Mouse (Mus musculus): ENCODE measurements around the gene Mrpl47.
"Not testable (repeated sequence)": the region's sequence is repeated elsewhere in the genome, so short reads cannot be mapped to it uniquely, and the experiment has no call there.

Gene Mrpl47

DNA sequence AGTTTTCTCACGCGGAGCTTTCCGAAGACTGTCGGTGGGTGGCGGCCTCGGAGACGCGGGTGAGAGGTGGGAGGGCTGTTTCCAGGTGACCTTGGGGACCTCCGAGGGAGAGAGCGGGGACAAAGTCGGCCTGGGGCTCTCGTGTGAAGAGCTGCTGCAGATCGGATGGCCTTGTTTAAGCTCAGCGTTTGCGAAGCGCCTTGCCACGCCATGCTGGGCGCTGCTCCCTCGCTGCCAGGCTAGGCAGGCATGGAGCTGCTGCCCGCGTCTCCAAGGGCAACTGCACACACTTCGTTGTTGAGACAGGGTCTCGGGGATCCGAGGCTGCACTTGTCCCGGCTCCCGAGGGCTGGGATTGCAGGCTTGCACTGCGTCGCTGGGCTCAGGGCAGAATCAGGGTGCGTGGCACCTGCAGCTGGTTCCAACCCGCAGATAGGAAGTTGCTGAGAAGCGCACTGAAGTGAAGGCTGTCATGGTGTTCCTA, at the start of gene Mrpl47:
TSS of gene Mrpl47 (minus strand) at position 434 of the 484 bp plus-strand sequence.
- no peak for DNase-seq (ENCODE audit: low read depth)

DNA sequence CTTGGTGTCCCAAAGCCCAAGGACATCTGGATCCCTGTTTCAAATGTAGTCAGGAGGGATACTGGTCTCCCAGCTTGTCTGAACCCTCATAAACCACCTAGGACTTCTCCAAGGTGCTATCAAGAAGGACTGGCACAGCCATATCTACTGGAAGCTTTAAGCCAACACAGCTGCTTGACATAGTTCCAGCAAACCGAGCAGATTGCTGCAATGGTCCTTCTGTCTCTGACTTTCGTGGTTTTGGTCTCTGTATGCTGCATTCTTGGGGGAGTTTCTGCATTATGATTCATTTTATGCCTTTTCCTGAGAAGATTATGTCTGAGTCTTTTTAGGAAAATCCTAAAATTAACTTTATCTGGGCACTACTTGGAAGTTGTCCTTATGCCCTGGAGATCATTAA, 33.4 kb upstream of the Mrpl47 start:
- DNase-seq (ENCODE audit: low read depth) = peak; percentile 66

DNA sequence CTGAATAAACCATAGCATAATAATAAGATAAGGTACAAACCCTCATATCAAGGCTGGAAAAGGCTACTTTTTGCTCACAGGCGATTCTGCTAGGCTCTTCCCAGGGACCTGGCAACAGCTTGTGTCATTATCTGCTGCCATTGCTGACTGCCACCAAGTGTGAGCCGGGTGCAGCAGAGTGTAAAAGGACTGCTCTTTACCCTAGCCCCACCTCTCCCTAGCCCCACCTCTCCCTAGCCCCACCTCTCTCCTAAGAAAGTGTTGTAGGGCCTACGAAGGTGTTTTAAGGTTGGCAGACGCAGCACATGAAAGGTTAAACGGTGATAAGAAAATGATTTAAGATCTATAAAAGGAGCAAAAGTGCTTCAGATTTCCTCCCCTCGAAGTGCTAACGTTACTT, 26.5 kb upstream of the Mrpl47 start:
- no peak for DNase-seq (ENCODE audit: low read depth)

DNA sequence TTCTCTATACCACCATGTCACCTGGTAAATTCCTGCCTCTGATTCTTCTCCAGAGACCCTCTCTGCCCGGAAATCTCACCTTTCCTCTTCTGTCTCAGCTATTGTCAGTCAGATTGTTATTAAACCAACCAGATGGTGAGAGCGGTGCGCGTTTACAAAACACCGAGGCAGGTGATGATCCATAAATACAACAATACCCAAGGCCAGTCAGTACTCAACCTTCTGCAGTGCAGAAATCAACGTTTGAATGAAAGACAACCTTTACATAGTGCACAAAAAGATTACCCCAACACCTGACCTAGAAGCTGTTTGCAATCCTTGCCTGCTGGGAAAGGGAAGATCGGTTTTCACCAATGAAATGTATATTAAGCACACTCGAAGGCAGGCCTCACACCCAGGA, 25.6 kb upstream of the Mrpl47 start:
- DNase-seq (ENCODE audit: low read depth) = no peak

DNA sequence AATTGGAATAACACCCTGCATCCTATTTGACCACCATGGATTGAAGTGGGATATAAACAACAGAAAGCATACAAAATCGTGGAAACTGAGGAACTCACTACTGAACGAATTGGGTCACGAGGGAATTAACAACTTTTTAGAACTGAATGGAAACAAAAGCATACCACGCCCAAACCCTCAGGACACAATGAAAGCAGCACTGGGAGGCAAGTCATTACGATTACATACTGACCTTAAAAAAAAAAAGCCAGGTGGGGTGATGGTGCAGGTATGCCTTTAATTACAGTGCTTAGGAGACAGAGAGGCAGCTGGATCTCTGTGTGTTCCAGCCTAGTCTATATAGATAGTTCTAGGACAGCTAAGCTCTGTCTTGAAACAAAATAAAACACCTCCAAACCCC, 21.8 kb upstream of the Mrpl47 start:
- no peak for DNase-seq (ENCODE audit: low read depth)

DNA sequence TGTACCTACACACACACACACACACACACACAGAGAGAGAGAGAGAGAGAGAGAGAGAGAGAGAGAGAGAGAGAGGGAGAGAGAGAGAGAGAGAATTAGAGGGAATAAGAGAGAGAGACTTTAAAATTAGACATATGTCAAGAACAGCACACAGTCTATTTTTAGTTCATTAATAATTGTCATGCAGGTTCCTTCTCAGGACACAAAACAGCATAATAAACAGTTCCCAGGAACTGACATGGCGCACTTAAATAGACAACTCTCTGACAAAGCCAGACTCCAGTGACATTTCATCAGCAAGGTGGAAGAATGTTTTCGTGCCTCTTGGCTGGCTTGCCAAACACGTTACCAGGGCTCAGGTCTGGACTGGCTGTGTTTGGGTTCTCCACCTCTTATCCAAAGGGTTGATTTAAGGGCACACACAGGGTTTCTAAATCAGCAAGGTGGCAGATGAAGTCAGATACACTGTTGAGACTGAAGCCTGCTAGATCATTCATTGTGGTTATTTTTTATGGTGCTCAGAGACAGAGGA, 17.0 kb upstream of the Mrpl47 start:
- DNase-seq (ENCODE audit: low read depth) = no peak

DNA sequence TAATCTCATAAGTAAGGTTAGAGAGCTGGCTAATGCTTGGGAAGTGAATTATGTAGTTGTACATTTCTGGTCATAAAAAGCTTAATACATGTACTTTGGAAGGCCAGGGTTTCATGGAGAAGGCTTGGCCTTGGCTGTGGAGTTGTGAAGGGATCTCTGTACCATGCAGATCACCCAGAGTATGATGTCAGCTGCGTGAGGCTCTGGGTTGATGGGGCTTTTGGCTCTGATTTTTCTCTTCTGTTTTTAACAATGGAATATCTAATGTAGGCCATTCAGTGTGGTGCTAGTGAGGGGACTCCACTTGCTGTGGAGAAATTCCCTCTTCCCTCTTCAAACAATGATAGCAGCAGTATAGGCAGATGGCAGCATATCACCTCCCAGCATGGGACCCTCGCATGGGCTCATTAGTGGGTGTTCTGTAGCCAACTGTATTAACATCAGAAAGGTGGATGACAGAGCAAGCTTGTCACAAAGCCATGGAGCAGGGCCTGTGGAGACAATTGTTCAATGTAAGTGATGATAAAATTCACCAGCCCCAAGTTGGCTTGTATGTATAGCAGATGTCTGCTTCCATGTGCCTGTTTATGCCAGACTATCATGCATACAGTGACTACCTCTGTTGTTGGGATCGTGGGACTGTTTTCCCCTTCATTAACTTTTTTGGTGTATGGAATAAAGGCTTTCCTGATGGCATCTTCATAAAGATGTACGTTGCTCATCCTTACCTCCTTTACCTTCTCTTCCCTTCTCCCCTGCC, 12.6 kb upstream of the Mrpl47 start:
- DNase-seq (ENCODE audit: low read depth) = no peak

DNA sequence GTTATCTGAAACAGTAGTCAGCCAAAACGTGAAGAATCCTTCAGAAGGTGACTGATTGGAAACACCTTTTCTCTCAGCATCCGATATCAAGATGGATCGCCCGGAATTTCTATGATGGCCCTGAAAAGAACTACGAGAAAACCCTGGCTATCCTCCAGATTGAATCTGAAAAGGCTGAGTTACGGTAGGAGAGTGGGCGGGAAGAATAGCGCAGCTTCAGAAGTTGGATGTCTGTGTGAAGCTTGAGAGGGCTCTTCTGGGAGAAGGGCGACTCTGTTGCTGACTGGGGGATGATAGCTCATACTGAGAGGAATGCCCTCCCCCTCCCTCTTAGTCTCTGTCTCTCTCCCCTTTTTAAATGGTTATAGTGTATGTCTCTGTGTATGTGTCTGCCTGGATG, 11.0 kb upstream of the Mrpl47 start:
- DNase-seq (ENCODE audit: low read depth) = no peak

DNA sequence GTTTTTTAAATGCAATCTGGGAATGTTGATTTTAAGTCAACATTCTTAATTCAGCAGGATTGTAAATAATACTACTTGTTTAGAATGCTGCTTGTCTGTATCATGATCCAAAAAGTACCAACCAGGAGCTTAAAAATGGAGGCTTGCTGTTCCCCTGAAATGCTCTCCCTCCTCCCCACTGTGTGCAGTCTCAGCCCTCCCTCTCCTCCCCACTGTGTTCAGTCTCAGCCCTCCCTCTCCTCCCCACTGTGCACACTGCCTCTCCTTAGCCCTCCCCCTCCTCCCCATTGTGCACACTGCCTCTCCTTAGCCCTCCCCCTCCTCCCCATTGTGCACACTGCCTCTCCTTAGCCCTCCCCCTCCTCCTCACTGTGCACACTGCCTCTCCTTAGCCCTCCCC, 8.0 kb upstream of the Mrpl47 start:
- DNase-seq (ENCODE audit: low read depth) = not testable (repeated sequence)

DNA sequence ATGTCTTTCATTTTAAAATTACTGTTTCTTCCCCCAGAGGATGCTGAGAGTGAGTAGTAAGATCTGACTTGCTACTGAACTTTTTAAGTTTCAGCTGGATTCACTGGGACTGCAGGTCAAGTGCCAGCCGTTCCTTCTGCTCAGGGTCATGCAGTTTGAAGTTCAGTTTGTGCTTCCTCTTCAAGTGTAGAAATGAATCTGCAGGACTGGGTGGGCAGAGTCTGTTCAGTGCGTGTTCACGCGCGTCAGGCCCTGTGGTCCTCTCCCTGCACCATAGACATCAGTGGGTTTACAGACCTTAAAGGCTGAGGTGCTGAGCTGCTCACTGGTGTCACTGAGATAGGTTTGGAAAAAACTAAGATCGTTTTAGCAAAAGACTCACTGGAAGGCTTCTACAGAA, 7.6 kb upstream of the Mrpl47 start:
- no peak for DNase-seq (ENCODE audit: low read depth)

DNA sequence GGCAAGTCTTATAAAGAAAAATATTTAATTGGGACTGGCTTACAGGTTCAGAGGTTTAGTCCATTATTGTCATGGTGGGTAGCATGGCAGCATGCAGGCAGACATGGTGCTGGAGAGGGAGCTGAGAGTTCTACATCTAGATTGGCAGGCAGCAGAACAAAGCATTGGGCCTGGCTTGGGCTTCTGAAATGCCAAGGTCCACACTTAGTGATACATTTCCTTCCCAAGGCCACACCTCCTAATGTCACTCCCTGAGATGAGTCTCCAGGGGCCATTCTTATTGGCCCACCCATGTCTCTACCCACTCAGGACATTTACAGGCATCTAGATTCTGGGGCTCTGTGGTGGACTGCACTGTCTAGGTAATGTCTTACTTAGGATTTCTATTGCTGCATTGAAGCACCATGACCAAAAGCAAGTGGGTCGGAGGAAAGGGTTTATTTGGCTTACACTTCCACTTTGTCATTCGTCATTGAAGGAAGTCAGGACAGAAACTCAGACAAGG, 4.9 kb upstream of the Mrpl47 start:
- no peak for DNase-seq (ENCODE audit: low read depth)

DNA sequence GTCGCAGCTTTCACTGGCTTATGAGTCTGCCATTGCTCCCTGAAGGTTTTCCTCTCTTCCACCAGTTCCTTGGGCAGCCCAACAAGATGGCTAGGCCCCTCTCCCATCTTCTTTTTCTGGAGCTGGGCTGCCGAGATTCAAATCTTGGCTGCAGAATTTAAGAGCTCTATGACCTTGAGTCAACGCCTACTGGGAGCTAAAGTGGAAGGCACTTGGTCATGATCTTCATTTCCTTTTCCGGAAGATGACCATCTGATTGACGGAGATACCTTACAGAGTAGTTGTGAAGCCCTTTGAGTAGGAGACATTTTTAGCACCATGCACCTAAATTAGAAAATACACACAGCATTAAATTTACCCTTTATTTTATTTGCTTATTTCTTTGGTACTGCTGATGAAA, 1.1 kb upstream of the Mrpl47 start:
- no peak for DNase-seq (ENCODE audit: low read depth)

DNA sequence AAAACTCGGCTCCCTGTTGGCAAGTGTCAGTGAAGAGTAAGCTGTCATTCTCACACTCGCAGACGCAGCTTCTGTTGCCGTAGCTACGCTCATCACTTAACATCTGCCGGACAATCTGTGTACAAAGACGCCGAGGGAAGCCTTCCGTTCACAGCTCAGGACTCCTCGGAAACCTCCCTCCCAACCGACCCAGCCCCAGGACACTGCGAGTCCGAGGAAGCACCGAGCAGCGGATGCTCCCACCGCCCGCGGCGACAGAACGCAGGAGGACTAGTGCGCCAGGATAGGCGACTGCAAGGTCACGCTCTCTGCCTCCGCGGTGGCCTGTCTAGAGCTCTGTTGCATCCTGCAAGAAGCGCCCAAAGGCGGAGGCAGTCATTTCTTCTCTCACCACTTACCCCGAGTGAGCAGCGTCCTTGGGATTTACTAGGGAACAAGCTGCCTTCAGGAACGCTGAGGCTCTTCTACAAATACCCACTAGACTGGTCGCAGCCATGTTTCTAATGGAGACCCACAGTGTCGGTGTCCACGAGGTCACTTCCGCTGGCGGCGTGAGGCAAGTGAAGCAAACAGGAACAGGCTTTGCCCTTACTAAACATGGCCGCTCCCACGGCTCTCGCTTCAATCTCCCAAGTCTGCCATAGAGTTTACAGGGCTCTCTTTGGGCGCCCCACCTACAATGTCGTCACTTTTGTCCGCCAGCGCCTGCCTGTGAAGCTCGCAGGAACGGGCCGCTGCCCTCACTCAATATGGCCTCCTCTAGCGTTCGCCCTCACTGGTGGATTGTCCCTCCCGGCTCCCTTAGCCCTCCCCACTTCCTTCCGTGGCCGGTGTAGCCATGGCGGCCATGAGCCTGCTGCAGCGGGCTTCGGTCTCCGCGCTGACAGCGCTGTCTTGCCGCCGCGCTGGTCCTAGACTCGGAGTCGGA, 897 bp downstream of the Mrpl47 start, which contains the start of gene Ndufb5:
TSS of gene Ndufb5 (plus strand) at position 747 of the 928 bp plus-strand sequence.
- peak; percentile 99 for DNase-seq (ENCODE audit: low read depth)

DNA sequence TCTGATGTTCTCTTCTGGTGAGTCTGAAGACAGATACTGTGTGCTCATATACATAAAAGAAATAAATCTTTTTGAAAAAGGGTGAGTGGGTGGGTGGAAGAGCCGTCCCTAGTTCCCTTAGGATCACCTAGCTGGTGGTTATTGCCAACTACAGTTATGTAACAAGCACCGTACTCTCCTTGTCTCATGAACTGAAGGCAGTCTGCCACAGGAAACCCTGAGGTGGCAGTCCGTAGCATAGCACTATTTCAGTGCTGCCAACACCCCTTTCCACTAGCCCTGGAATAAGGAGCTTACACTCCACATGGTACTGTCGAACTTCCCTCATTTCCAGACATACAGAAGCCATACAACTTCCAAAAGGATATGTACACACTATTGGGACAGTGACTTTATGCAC, 9.5 kb downstream of the Mrpl47 start:
- no peak for DNase-seq (ENCODE audit: low read depth)

DNA sequence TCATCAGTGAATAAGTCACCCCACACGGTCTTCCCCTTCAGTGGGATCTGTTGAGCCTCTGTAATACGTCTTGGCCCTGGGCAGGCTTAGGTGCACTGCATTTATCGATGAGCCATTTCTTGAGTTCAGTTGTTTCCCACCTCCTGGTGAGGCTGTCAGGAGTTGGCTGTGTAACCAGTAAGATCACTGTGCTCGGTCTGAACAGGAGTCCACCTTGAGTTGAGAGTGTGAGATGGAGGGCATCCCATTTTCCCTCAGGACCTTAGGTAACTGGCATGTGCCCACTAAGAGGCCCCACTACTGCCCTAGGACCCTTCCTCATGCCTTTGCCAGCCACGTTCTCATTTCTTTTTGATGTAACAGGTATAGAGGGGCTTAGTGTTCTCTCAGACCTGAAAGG, 11.5 kb downstream of the Mrpl47 start:
- DNase-seq (ENCODE audit: low read depth) = no peak

DNA sequence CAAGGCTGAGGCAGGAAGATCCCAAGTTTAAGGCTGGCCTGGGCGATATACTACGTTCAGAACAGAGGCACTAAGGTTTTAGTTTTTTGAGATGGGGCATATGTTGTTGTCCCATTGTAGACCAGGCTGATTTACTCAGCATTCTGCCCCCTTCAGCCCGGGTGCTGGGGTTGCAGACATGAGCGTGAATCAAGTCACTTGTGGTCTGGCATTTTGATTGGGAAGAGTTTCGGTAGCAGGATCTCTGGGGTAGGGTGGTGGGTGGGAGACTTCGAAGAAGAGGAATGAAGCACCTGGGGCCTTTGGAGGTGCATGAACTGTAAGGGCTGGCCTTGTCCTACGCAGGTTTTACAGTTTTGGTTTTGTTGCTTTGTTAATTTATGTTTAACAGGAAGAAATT, 13.2 kb downstream of the Mrpl47 start:
- no peak for DNase-seq (ENCODE audit: low read depth)

DNA sequence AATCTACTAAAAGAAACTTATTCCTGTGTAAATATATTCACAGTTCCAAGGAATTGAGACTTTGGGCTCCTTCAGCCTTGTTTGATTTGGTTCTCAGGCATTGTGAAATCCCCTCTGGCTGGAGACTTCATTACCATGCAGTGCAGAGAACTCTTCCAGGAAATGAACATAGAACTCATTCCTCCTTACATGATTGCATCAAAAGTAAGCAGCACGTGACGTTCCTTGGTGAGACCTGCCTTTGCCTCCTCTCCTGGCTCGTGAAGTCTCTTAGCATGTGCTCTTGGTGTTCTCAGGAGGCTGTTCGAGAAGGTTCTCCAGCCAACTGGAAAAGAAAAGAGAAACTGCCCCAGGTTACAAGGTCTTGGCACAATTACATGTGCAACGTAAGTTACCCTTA, 19.1 kb downstream of the Mrpl47 start:
- DNase-seq (ENCODE audit: low read depth) = no peak

DNA sequence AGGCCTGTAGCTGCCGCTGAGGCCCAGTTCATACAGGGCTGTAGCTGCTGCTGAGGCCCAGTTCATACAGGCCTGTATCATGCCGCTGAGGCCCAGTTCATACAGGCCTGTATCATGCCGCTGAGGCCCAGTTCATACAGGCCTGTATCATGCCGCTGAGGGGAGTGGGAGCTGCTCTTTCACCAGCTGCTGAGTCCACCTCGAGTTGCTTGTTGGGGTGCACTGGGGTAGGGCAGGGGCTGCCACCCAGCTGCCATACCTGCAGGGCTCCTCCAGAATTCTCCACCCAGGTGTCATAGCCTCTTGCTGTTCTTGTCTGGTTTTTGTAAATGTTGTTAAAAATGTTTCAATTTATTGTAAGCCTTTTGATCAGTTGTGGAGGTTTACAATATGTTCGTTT, 20.0 kb downstream of the Mrpl47 start:
- DNase-seq (ENCODE audit: low read depth) = not testable (repeated sequence)

DNA sequence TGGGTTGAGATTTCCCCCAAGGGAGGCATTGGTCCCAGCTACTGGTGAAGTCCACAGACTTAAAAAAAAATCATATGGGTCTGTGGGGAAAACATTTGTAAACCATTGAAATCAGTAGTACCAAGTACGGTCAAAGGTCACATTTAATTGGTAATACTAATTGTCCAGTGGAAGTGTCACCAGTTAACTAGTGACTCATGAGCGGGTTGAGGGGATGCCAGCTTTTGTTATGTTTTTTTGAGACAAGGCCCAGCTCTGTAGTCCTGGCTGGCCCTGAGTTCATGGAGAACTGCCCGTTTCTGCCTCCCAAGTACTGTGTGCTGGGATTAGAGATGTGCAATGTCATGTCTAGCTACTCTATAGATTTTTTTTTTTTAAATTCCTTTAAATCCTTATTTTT, 23.7 kb downstream of the Mrpl47 start:
- DNase-seq (ENCODE audit: low read depth) = no peak

DNA sequence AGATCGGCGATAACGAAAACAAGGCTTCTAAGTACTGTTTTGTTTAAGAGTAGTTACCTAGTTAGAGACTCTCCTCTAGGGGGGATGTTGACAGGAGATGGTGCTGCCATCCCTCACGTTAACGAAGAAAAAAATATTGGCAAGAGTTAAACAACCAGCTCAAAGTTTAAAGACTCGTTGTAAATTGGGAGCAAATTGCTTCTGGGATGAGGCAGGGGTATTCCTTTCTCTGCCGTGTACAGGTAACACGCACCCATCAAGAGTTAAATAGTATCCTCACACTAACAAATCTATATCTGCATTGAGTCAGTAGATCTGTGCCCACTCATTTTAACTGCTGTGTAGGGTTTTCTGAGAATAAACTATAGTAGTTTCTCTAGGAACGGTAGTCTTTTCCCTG, 28.0 kb downstream of the Mrpl47 start:
- no peak for DNase-seq (ENCODE audit: low read depth)

DNA sequence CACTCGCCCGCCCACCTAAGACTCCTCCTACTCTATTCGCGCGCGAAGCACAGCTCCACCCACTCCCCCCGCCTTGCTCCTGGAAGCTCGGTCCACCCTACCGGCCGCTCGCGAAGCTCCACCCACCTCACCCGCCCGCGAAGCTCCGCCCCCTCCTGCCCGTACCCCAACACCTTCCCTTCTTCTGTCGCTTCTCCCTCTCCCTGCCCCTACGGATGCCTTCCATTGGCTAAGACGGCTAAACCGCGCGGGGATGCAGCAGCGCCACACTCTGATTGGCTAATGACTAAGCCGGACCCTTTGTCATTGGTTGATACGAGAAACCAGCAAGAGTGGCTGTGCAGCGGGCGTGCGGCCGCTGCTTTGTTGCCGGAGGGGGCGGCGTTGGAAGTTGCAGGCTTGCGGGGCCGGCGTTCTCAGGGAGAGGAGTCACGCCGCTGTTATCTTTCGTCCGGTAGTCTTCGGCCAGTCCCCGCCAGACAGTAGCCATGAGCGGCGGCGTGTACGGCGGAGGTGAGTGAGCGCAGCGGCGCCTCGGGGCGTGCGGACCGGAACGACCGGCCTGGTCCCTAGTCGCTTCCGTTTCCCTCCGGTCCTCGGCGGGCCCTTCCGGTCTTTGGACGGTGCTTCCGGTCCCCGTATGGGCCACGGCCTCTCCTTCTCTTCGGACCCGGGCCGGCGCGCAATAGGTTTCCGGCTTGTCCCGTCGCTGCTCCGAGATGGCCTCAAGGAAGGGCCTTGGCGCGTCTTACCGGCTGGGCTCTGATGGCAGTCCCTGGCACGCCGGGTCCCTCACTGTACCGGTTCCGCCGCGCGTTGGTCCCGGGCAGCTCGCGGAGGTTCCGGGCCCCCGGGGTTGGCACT, 28.8 kb downstream of the Mrpl47 start:
- peak; percentile 99 for DNase-seq (ENCODE audit: low read depth)

DNA sequence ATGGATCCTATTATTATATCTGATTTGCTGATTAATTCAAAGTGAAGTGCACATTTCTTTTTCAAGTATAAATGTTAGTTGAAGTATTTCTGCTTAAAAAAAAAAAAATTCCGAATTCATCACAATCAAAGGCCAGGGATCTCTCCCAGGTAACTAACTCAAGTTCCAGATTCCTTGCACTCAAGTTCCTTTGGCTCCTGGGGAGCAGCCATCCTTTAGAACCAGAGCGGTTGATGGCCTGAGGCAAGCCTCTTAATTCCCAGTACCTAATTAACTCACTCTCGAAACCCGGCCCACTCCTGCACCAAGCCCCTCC, 29.4 kb downstream of the Mrpl47 start:
- DNase-seq (ENCODE audit: low read depth) = no peak

Data from NIH3T3 (cell line).